Mouse (Mus musculus): ENCODE data around the gene Stk36. TPM values are rescaled to one million over a fixed set of nuclear protein-coding genes. Genes with fewer than 3 reads are reported as not detected.
A peak's percentile ranks its signal among the peaks of the same experiment; 100 is the strongest.

The Stk36 gene
- polyA plus RNA-seq, 1 experiment from 2014 or later = 19.7 TPM

DNA sequence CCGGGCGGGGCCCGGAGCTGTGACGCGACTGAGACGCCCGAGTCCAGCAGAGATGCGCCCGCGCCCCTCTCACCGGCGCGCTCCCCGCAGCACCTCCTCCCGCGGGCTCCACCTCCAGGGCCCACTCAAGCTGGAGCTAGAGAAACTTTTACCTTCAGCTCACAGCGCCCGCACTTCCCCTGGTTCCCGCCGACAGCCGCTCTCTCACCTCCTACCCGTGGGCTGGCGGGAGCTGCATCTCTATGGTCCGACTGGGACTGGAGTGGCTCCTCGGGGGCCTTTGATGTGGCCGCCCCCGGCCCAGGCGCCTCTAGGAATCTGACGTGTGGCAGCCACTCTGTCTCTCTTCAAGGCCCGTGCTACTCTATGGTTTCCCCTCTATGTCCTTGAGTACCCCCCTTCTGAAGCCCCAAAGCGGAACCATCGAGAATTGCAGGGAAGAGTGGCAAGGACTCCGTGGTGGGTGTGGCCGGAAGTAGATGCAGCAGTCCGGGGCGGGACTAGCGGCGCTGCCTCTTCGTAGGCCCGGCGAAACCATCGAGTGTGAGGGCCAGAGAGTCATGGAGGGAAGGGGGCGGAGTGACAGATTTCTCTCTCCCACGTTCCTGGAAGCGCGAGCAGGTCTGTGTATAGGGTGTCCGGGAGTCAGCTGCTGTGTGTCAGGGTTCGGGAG is 13.3 kb upstream of the Stk36 start, which contains the start of the genes Zfp142 and Bcs1l:
Zfp142 (minus strand) TSS at position 474 of the 673 bp plus-strand sequence.
Bcs1l (plus strand) TSS at position 517 of the 673 bp plus-strand sequence.
- 1% methylated on average over 48 of the region's 48 CpGs for WGBS
- ATAC-seq = peak; percentile 99
- Histone ChIP-seq H3K4me2 (ENCODE audit: low read length) (peak within 1 kb of the TSS; percentile 88), H3K27me3 (replicated peaks; ENCODE audit: control insufficient read depth, insufficient read depth, low read length) (no peaks in the 10 kb centered on the region), H3K36me3 (ENCODE audit: control insufficient read depth, insufficient read depth, low read length) (peaks cover 38% of the 10 kb centered on the region), H3K9me3 (replicated peaks; ENCODE audit: control insufficient read depth, low read length) (no peaks in the 10 kb centered on the region), H3K4me1 (ENCODE audit: control insufficient read depth, insufficient read depth, low read length) (peaks cover 10% of the 10 kb centered on the region; the same call in 1 of the 2 replicates), H3K27ac (ENCODE audit: low read depth, low read length) (peak within 1 kb of the TSS; percentile 89), H3K9ac (ENCODE audit: low read length) (peak within 1 kb of the TSS; percentile 91), H3K4me3 (ENCODE audit: low read depth, low read length) (peak within 1 kb of the TSS; percentile 70)
- peak; percentile 100 for DNase-seq (ENCODE audit: low spot score)

GRCm38 (mm10) chr1:74594434-74594833 is 6.8 kb upstream of the Stk36 start:
- peaks cover 83% of the 10 kb centered on the region for H3K36me3 ChIP-seq (ENCODE audit: control insufficient read depth, insufficient read depth, low read length)
- no peak overlapping the region for H3K9ac ChIP-seq (ENCODE audit: low read length)
- no peak overlapping the region for H3K27ac ChIP-seq (ENCODE audit: low read depth, low read length)
- no peaks in the 10 kb centered on the region for H3K4me1 ChIP-seq (ENCODE audit: control insufficient read depth, insufficient read depth, low read length)
- H3K9me3 ChIP-seq (replicated peaks; ENCODE audit: control insufficient read depth, low read length) = no peaks in the 10 kb centered on the region
- no peaks in the 10 kb centered on the region for H3K27me3 ChIP-seq (replicated peaks; ENCODE audit: control insufficient read depth, insufficient read depth, low read length)
- 92% methylated on average over 8 of the region's 8 CpGs for WGBS
- no peak overlapping the region for H3K4me2 ChIP-seq (ENCODE audit: low read length)
- ATAC-seq (no peak), DNase-seq (ENCODE audit: low spot score) (no peak)
- no peak overlapping the region for H3K4me3 ChIP-seq (ENCODE audit: low read depth, low read length)

DNA sequence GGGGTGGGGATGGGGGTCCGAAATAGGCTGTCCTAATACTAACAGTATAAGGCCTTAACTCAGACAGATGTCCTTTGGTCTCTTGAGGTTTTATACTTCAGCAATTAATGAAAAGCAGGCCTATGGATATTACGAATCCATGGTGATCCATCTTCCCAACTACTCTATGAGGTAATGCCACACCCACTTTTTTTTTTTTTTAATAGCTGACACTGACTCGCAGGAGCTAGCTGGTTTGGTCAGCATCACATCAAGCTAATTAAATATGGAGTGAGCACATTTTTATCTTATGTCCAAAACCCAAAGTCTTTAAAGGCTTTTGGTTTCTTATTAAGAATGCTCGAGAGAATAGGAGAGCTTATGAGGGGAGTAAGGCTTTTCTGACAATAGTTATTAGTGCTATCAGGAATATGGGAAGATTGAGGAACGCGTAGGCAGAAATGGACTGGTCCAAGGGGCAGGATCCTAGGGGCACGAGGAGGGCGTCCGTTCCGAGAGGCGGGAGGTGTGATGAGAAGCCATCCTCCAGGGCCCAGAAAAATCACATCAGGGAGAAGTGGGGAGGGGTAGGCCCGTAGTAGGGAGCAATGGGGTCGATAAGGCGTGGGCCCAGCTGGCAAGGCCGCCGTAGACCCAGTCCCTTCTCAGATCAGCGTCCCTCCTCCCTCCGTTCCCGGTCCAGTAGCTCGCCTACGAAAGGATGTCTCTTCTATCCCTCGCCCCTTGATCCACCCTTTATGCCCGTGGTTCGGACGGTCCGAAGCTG is 561 bp upstream of the Stk36 start:
- Histone ChIP-seq H3K4me2 (ENCODE audit: low read length) (peak overlapping the region; percentile 82), H3K9me3 (replicated peaks; ENCODE audit: control insufficient read depth, low read length) (no peaks in the 10 kb centered on the region), H3K9ac (ENCODE audit: low read length) (peak overlapping the region; percentile 80), H3K4me1 (ENCODE audit: control insufficient read depth, insufficient read depth, low read length) (peaks cover 7% of the 10 kb centered on the region), H3K4me3 (ENCODE audit: low read depth, low read length) (peak overlapping the region; percentile 57), H3K27ac (ENCODE audit: low read depth, low read length) (peak overlapping the region; percentile 44; the same call in 1 of the 2 replicates), H3K27me3 (replicated peaks; ENCODE audit: control insufficient read depth, insufficient read depth, low read length) (no peaks in the 10 kb centered on the region), H3K36me3 (ENCODE audit: control insufficient read depth, insufficient read depth, low read length) (peaks cover 35% of the 10 kb centered on the region)
- ATAC-seq (peak; percentile 77), DNase-seq (ENCODE audit: low spot score) (no peak)
- 9% methylated on average over 26 of the region's 26 CpGs for WGBS

DNA sequence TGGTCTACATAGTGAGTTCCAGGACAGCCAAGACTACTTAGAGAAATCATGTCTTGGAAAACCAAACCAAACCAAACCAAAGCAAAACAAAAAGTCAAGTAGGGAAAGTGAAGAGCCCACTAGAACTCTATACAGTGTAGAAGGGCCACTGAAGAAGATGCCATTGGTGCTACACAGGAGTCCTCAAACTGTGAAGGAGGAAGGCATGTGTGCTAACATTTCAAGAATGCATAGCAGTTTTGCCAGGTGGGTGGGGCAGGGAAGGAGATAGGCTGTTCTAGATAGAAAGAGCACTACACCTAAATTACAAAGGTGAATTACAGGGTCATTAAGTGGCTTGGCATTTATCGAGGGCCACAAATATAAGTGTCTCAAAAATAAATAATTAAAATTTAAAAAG is 22.9 kb downstream of the Stk36 start:
- ATAC-seq (no peak), DNase-seq (ENCODE audit: low spot score) (no peak)
- Histone ChIP-seq H3K27ac (ENCODE audit: low read depth, low read length) (no peak overlapping the region), H3K4me1 (ENCODE audit: control insufficient read depth, insufficient read depth, low read length) (no peaks in the 10 kb centered on the region), H3K27me3 (replicated peaks; ENCODE audit: control insufficient read depth, insufficient read depth, low read length) (no peaks in the 10 kb centered on the region), H3K36me3 (ENCODE audit: control insufficient read depth, insufficient read depth, low read length) (peaks cover 59% of the 10 kb centered on the region), H3K9ac (ENCODE audit: low read length) (no peak overlapping the region), H3K4me2 (ENCODE audit: low read length) (no peak overlapping the region), H3K9me3 (replicated peaks; ENCODE audit: control insufficient read depth, low read length) (no peaks in the 10 kb centered on the region), H3K4me3 (ENCODE audit: low read depth, low read length) (no peak overlapping the region)
- 97% methylated on average over 1 of the region's 1 CpGs for WGBS

DNA sequence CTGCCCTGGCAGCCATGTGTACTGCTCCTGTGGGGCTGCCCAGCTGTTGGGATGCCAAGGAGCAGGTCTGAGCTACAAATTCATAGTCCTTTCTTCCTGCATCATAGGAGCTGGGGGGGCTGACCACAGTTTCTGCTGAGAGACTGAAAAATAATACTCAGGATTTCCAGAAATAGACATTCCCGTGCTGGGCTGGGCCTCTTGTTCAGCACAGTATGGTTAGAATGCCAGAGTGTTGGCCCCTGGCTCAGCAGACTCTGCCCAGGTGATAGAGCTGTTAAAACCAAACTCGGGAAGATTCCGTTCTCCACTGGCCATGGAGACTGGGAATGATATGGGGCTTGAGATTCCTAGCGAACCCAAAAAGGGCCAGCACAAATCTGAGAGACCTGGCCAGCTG is 24.8 kb downstream of the Stk36 start:
- H3K9me3 ChIP-seq (replicated peaks; ENCODE audit: control insufficient read depth, low read length) = no peaks in the 10 kb centered on the region
- no peaks in the 10 kb centered on the region for H3K4me1 ChIP-seq (ENCODE audit: control insufficient read depth, insufficient read depth, low read length)
- no peak for ATAC-seq
- H3K9ac ChIP-seq (ENCODE audit: low read length) = no peak overlapping the region
- H3K4me3 ChIP-seq (ENCODE audit: low read depth, low read length) = no peak overlapping the region
- H3K27ac ChIP-seq (ENCODE audit: low read depth, low read length) = no peak overlapping the region
- WGBS = 88% methylated on average over 4 of the region's 4 CpGs
- DNase-seq (ENCODE audit: low spot score) = no peak
- H3K4me2 ChIP-seq (ENCODE audit: low read length) = no peak overlapping the region
- peaks cover 62% of the 10 kb centered on the region for H3K36me3 ChIP-seq (ENCODE audit: control insufficient read depth, insufficient read depth, low read length)
- H3K27me3 ChIP-seq (replicated peaks; ENCODE audit: control insufficient read depth, insufficient read depth, low read length) = no peaks in the 10 kb centered on the region

DNA sequence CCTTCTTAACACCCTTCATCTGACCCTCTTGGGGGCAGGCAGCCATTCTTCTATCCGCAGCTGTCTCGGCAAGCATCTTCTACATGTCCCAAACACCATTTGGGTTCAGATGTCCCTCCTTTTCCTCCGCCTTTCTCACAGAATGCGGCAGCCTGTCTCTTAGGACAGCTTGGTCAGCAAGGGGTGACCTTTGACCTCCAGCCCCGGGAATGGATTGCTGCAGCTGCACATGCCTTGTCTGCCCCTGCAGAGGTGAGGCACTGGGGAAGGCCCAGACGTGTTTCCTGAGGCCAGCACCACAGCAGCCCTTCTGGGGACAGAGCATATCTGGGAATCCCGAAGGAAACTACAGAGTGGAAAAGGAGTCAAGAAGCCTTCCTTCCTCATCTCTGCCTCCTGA is 26.8 kb downstream of the Stk36 start:
- Histone ChIP-seq H3K27me3 (replicated peaks; ENCODE audit: control insufficient read depth, insufficient read depth, low read length) (no peaks in the 10 kb centered on the region), H3K9ac (ENCODE audit: low read length) (no peak overlapping the region), H3K4me3 (ENCODE audit: low read depth, low read length) (no peak overlapping the region), H3K4me2 (ENCODE audit: low read length) (no peak overlapping the region), H3K27ac (ENCODE audit: low read depth, low read length) (no peak overlapping the region), H3K9me3 (replicated peaks; ENCODE audit: control insufficient read depth, low read length) (no peaks in the 10 kb centered on the region), H3K4me1 (ENCODE audit: control insufficient read depth, insufficient read depth, low read length) (no peaks in the 10 kb centered on the region), H3K36me3 (ENCODE audit: control insufficient read depth, insufficient read depth, low read length) (peaks cover 52% of the 10 kb centered on the region)
- ATAC-seq = no peak
- WGBS = 55% methylated on average over 7 of the region's 7 CpGs
- no peak for DNase-seq (ENCODE audit: low spot score)

- no peaks in the 10 kb centered on the region for H3K9me3 ChIP-seq (replicated peaks; ENCODE audit: control insufficient read depth, low read length)
- WGBS = 85% methylated on average over 4 of the region's 4 CpGs
These were observed 31.5 kb downstream of the Stk36 start for GRCm38 (mm10) chr1:74632734-74633133.

DNA sequence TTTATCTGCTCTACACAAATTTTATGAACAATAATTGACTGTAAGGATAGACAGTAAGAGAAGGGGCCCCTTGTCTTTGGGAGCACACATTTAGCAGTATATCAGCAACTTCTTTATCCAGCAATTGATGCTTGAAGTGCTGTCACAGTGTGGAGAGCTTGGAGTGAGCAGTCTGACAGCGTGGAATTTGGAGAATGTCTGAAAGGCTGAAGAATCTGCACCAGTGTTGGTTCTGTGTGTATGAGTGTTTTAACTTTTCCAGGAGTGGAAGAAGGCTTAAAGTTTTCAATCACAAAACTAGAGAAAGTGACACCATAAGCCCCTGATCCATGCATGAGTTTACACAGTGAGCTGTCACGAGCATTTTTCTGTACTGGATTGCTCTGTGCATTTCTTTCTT is 42.3 kb downstream of the Stk36 start:
- no peak for DNase-seq (ENCODE audit: low spot score)
- no peak for ATAC-seq
- no peaks in the 10 kb centered on the region for H3K9me3 ChIP-seq (replicated peaks; ENCODE audit: control insufficient read depth, low read length)
- no peak overlapping the region for H3K4me3 ChIP-seq (ENCODE audit: low read depth, low read length)
- no peaks in the 10 kb centered on the region for H3K36me3 ChIP-seq (ENCODE audit: control insufficient read depth, insufficient read depth, low read length)
- H3K27me3 ChIP-seq (replicated peaks; ENCODE audit: control insufficient read depth, insufficient read depth, low read length) = no peaks in the 10 kb centered on the region
- 65% methylated on average over 2 of the region's 2 CpGs for WGBS
- H3K4me2 ChIP-seq (ENCODE audit: low read length) = no peak overlapping the region
- no peak overlapping the region for H3K9ac ChIP-seq (ENCODE audit: low read length)
- H3K27ac ChIP-seq (ENCODE audit: low read depth, low read length) = no peak overlapping the region
- H3K4me1 ChIP-seq (ENCODE audit: control insufficient read depth, insufficient read depth, low read length) = no peaks in the 10 kb centered on the region

More at GRCm38 (mm10) chr1:74632734-74633133, 31.5 kb downstream of the Stk36 start:
- H3K27ac ChIP-seq (ENCODE audit: low read depth, low read length) = no peak overlapping the region
- DNase-seq (ENCODE audit: low spot score) (no peak), ATAC-seq (no peak)
- H3K27me3 ChIP-seq (replicated peaks; ENCODE audit: control insufficient read depth, insufficient read depth, low read length) = no peaks in the 10 kb centered on the region
- H3K4me1 ChIP-seq (ENCODE audit: control insufficient read depth, insufficient read depth, low read length) = no peaks in the 10 kb centered on the region
- H3K9ac ChIP-seq (ENCODE audit: low read length) = no peak overlapping the region
- H3K4me2 ChIP-seq (ENCODE audit: low read length) = no peak overlapping the region
- no peak overlapping the region for H3K4me3 ChIP-seq (ENCODE audit: low read depth, low read length)
- peaks cover 39% of the 10 kb centered on the region for H3K36me3 ChIP-seq (ENCODE audit: control insufficient read depth, insufficient read depth, low read length)

- no peak overlapping the region for H3K9ac ChIP-seq (ENCODE audit: low read length)
- no peak overlapping the region for H3K4me2 ChIP-seq (ENCODE audit: low read length)
- no peak for ATAC-seq
- H3K4me3 ChIP-seq (ENCODE audit: low read depth, low read length) = no peak overlapping the region
- peak; percentile 43 for DNase-seq (ENCODE audit: low spot score)
- no peaks in the 10 kb centered on the region for H3K9me3 ChIP-seq (replicated peaks; ENCODE audit: control insufficient read depth, low read length)
- no peak overlapping the region for H3K27ac ChIP-seq (ENCODE audit: low read depth, low read length)
- H3K27me3 ChIP-seq (replicated peaks; ENCODE audit: control insufficient read depth, insufficient read depth, low read length) = no peaks in the 10 kb centered on the region
- H3K4me1 ChIP-seq (ENCODE audit: control insufficient read depth, insufficient read depth, low read length) = no peaks in the 10 kb centered on the region
- H3K36me3 ChIP-seq (ENCODE audit: control insufficient read depth, insufficient read depth, low read length) = no peaks in the 10 kb centered on the region
These were observed 42.7 kb downstream of the Stk36 start for GRCm38 (mm10) chr1:74643926-74644325.
